Mouse (Mus musculus) CD8-positive naive resting alpha-beta T cell, adult 2 months (primary cell): ENCODE data around the gene Zbtb20.
A peak's percentile ranks its signal among the peaks of the same experiment; 100 is the strongest.

Experiments used
- DNase-seq, 2 experiments: peaks; one replicate each; pipeline ENCODE4 v3.0.0; 2022; ENCODE audit warnings: low read depth in 2 of 2, low spot score in 2 of 2

The Zbtb20 gene

DNA sequence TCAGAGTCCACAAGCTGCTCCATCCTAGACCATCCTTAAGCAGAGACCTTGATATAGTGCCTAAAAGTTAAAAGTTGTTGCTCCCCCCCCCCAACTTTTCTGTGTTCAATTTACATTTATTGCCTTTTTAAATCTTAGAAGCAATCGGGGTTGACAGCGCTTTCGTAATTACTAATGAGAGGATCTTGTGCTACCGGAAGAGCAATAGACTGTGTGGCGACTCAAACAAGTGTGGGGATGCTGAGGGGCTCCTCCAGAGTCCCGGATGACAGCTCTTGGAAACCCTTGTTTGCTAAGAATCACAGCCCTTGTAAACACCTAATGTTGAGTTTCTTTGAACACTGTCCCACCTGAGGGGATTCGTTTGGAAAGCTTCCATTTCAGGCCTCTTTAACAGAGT, 758.4 kb downstream of the Zbtb20 start:
- DNase-seq: no peak

- no peak for DNase-seq
These were observed 761.6 kb downstream of the Zbtb20 start for GRCm38 (mm10) chr16:43637241-43637640.

DNA sequence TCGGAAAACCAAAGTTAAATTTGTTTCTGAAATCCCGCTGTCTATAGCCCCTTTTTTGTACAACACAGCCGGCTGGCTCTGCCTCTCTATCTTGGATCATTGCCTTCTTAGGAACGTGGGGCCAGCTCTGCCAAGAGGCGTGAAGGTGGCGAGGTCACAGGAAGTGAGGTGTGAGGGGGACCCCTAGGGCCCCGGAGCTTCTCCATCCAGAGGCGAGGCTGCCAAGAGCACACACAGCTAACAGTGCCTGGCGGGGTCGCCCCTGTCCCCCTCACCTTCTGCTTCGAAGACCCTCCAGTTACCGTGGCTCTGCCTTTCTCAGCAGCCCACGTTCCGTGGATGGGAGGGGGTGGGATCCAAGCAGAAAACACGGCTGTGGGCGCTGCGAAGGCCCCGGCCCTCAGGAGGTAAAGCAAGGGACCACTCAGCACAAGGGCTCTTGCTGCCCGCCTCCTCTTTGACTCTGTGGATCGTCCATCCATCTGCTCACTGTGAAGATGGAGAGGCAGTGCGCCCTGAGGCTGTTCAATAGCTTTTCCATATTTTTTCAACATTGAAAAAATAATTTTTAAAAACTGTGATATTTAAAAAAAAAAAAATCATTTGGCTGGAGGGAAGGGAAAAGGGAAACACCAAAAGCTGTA, 762.8 kb downstream of the Zbtb20 start:
- no peak for DNase-seq

DNA sequence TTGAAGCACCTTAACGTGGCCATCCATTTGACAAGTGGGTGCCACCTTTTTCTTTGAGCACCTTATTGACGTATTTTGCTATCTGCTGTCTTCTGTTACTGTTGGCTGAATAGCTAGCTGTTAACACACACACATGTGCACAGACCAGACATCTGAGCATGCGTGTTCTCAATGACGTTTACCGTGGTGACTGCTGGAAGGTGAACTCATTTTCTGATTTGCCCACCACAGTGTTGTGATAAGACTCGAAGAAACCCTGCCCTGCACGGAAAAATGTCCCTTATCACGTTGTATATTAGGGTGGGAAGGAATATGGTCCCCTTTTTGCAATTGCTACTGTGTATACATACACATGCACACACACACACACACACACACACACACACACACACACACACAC, 765.5 kb downstream of the Zbtb20 start:
- DNase-seq: no peak

DNA sequence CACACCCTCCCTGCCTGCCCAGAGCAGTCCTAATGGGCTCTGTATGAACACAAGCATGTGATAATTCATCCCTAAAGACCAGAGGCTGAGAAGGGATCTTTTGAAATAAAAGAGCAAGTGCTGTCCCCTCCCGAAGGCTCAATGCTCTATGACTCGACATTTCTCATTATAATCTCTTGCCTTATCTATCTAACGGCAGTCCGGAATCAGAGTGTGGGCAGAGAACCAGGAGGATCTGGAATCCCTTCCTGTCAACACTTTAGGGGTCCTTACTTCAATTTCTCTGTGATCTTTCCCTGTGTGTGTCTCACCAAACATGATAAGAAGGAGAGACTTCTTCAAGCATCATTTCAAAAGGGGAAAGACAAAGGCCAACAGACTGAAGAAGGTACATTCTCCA, 770.2 kb downstream of the Zbtb20 start:
- no peak for DNase-seq

DNA sequence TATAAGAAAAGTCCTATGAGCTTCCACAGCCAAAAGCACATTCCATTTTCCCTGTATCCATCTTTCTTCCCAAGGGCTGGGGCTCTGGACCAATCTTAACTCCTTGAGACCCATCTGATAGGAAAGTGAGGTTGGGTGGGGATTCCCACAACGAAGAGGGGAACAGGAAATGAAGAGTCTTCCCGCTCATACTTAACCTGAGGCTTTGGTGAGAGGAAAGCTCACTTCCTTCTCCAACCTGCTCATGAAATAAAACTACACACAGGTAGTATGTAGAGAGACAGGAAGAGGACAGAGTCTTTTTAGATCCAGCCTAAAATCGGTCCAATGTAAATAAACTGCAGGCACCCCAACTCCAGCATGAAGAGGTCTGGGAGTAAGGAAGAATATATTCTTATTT, 771.3 kb downstream of the Zbtb20 start:
- no peak for DNase-seq

GRCm38 (mm10) chr16:43647641-43648040, 772.0 kb downstream of the Zbtb20 start:
- DNase-seq: no peak

- DNase-seq: no peak
These were observed 774.8 kb downstream of the Zbtb20 start for GRCm38 (mm10) chr16:43650355-43651080.

- DNase-seq: no peak
These were observed 777.6 kb downstream of the Zbtb20 start for GRCm38 (mm10) chr16:43653288-43653687.

DNA sequence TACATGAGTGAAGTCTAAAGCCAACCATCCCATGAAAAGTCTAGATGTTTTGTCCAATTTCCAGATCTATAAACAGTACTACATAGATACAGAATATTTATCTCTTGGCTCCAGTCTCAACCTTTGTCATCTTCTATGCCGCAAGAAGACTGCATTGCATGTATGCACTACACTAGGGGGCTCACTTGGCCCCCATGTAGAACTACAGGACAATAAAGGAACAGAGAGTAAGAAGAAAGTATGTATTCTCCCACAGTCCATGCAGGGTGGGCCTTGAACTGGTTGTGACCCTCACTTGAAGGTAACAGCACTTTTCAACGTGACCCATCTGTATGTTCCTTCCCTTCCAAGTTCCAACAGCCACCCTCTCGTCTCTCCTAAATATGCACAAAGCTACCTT, 778.6 kb downstream of the Zbtb20 start:
- DNase-seq: no peak

- no peak for DNase-seq
These were observed 779.6 kb downstream of the Zbtb20 start for GRCm38 (mm10) chr16:43655183-43655787.

DNA sequence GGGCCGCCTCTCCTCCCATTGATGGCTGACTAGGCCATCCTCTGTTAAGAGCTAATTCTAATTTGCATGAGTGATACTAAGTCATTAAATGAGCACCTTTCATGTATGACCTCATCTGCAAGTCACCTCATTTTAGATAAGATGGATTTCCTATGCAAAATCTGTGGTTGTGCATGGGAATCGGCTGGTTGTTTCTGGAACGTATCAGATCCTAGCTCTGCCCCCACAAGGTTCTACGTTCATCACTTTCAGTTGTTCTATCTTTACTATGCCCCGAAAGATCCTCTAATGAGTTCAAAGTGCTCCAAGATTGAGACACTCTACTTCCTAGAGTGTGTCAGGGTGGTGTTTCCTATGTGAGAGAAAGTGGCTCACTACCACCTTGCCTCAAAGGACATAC, 785.9 kb downstream of the Zbtb20 start:
- DNase-seq: no peak

DNA sequence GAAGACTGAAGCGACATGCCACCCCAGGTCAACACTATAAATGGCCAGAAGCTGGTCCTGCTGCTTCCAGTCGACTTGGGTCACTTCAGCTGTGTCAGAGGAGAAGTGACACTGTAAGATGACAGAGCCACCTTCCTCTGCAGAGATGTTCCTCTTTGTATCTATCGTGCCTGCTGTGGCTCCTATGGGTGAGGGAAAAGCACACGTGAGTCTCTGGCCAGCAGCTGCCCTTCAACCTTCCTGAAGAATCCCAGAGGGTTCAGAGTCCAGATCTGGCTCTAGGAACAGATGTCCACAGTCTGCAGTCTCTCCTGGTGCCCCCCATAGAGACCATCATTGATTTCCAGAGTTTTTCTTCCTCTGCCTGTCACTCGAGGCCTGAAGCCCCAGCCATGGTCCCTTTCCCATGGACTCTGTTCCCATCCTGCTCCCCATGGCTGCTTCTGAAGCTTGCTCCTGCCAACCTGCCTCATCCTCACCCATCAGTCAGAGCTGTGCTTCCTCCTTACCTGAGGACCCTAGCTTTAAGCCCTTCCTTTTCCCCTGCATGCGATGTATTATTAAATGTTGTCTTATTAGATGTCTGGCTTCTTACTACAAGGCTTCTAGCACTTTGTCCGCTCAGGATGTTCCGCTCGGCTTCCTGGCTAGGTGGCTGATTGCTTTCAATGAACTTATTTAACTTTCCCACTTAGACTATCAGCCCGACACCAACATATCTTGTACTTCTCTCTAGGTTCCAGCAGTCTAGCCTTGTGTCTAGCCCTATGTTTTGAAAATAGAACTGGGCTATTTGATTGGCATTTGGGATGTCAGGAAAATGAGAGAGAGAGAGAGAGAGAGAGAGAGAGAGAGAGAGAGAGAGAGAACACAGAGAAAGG, 786.7 kb downstream of the Zbtb20 start:
- no peak for DNase-seq

- peak; percentile 52 to 66 for DNase-seq
These were observed 788.4 kb downstream of the Zbtb20 start, which contains the start of gene Tigit for GRCm38 (mm10) chr16:43663978-43664579. Tigit (minus strand) TSS chr16:43664146.

- no peak for DNase-seq
These were observed 789.2 kb downstream of the Zbtb20 start for GRCm38 (mm10) chr16:43664861-43665260.

- DNase-seq: no peak
These were observed 792.6 kb downstream of the Zbtb20 start for GRCm38 (mm10) chr16:43668294-43668693.

GRCm38 (mm10) chr16:43671972-43672371, 796.3 kb downstream of the Zbtb20 start:
- DNase-seq: no peak

DNA sequence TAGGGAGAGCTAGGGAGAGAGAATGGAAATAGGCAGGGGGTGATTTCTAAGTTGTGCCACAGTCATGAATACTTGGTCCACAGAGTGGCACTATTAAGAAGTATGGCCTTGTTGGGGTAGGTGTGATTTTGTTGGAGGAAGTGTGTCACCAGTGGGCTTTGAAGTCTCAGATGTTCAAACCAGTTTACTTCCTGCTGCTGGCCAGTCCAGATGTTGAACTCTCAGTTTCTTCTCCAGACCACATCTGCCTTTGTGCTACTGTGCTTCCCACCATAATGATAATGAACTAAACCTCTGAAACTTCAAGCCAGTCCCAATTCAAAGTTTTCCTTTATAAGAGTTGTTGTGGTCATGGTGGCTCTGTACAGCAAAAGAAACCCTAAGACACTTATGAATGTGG, 797.0 kb downstream of the Zbtb20 start:
- no peak for DNase-seq

- DNase-seq: no peak
These were observed 798.7 kb downstream of the Zbtb20 start for GRCm38 (mm10) chr16:43674400-43674799.

DNA sequence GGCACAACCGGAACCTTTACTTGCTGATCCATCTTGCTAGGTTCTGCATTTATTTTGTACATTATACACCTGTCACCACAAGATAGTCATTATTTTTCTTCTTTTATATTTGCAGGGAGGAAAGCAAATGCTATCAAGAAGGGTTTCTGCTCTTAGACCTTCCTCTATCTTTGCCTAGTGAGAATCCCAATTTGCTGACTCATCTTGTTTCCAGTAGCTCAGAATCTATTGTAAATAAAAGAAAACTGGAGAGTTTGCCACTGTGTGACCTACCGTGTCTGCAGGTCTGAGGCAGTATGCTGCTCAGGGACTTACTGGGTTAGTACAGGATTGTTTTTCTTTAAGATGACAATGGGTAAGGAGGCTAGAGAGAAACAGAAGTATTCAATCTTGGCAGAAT, 812.3 kb downstream of the Zbtb20 start:
- no peak for DNase-seq

DNA sequence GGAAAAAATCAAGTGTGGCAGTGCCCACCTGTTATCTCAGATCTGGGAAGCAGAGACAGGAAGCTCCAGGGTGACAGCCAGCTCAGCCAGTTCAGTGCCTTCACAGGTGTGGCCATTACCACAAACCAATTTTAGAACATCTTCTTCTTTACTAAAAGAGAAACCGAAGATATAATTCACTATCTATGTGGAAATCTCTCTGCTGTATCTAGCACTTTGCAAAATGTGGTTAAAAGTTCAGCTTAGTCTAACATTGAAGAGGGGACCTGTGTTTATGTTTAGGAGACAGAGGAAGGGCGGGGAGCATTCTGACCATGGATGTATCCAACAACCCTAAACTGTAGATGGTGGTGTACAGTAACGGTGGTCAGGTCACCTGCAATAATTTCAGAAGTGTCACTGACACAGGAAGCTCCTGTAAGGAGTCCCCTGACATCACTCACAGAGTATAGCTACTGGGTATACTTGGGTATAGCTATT, 814.6 kb downstream of the Zbtb20 start:
- DNase-seq: peak; percentile 15 to 43
